Mouse (Mus musculus): ENCODE results near the gene Syn3. TPM values are rescaled to one million over a fixed set of nuclear protein-coding genes. Genes with fewer than 3 reads are reported as not detected.

Gene Syn3
- total RNA-seq, 2 experiments from 2014 or later = 21.1 to 22.2 TPM

GRCm38 (mm10) chr10:86248131-86248740, 250.5 kb downstream of the Syn3 start:
- H3K4me3 ChIP-seq = no peak overlapping the region
- DNase-seq (ENCODE audit: low spot score in 2 of 2) = no peak
- TF ChIP-seq CTCF (conservative IDR thresholded peaks at IDR 0.05) = no peak
- H3K27ac ChIP-seq = peak overlapping the region; percentile 8; the same call in 1 of the 2 replicates

GRCm38 (mm10) chr10:86245396-86245795, 253.3 kb downstream of the Syn3 start:
- DNase-seq (ENCODE audit: low spot score in 2 of 2) = no peak
- Histone ChIP-seq H3K4me3 (no peak overlapping the region), H3K27ac (no peak overlapping the region)
- TF ChIP-seq CTCF (conservative IDR thresholded peaks at IDR 0.05) = no peak

GRCm38 (mm10) chr10:86243525-86243924, 255.2 kb downstream of the Syn3 start:
- TF ChIP-seq CTCF (conservative IDR thresholded peaks at IDR 0.05) = no peak
- DNase-seq (ENCODE audit: low spot score in 2 of 2) = no peak
- H3K4me3 ChIP-seq = no peak overlapping the region
- H3K27ac ChIP-seq = no peak overlapping the region

GRCm38 (mm10) chr10:86242721-86243120, 256.0 kb downstream of the Syn3 start:
- no peak for TF ChIP-seq CTCF (conservative IDR thresholded peaks at IDR 0.05)
- Histone ChIP-seq H3K27ac (no peak overlapping the region), H3K4me3 (no peak overlapping the region)
- no peak for DNase-seq (ENCODE audit: low spot score in 2 of 2)

- TF ChIP-seq CTCF (conservative IDR thresholded peaks at IDR 0.05) = peak; percentile 32
- no peak overlapping the region for H3K4me3 ChIP-seq
- H3K27ac ChIP-seq = no peak overlapping the region
- DNase-seq (ENCODE audit: low spot score in 2 of 2) = no peak
Observed at GRCm38 (mm10) chr10:86230006-86230405, 268.7 kb downstream of the Syn3 start.

- no peak for DNase-seq (ENCODE audit: low spot score in 2 of 2)
- TF ChIP-seq CTCF (conservative IDR thresholded peaks at IDR 0.05) = no peak
- Histone ChIP-seq H3K4me3 (no peak overlapping the region), H3K27ac (no peak overlapping the region)
Observed at GRCm38 (mm10) chr10:86225480-86225879, 273.2 kb downstream of the Syn3 start.

GRCm38 (mm10) chr10:86218984-86219383, 279.7 kb downstream of the Syn3 start:
- TF ChIP-seq CTCF (conservative IDR thresholded peaks at IDR 0.05) = no peak
- H3K27ac ChIP-seq = no peak overlapping the region
- no peak for DNase-seq (ENCODE audit: low spot score in 2 of 2)
- no peak overlapping the region for H3K4me3 ChIP-seq

GRCm38 (mm10) chr10:86216836-86217235, 281.9 kb downstream of the Syn3 start:
- TF ChIP-seq CTCF (conservative IDR thresholded peaks at IDR 0.05) = no peak
- no peak overlapping the region for H3K27ac ChIP-seq
- DNase-seq (ENCODE audit: low spot score in 2 of 2) = no peak
- H3K4me3 ChIP-seq = no peak overlapping the region

GRCm38 (mm10) chr10:86212062-86212461, 286.6 kb downstream of the Syn3 start:
- Histone ChIP-seq H3K4me3 (no peak overlapping the region), H3K27ac (no peak overlapping the region)
- DNase-seq (ENCODE audit: low spot score in 2 of 2) = no peak
- TF ChIP-seq CTCF (conservative IDR thresholded peaks at IDR 0.05) = no peak

- TF ChIP-seq CTCF (conservative IDR thresholded peaks at IDR 0.05) = no peak
- DNase-seq (ENCODE audit: low spot score in 2 of 2) = peak in 1 of 2 experiments; percentile 23
- Histone ChIP-seq H3K27ac (no peak overlapping the region), H3K4me3 (no peak overlapping the region)
Observed at GRCm38 (mm10) chr10:86203915-86204314, 294.8 kb downstream of the Syn3 start.

- TF ChIP-seq CTCF (conservative IDR thresholded peaks at IDR 0.05) = no peak
- H3K27ac ChIP-seq = no peak overlapping the region
- DNase-seq (ENCODE audit: low spot score in 2 of 2) = no peak
- H3K4me3 ChIP-seq = no peak overlapping the region
Observed at GRCm38 (mm10) chr10:86203175-86203574, 295.5 kb downstream of the Syn3 start.

- TF ChIP-seq CTCF (conservative IDR thresholded peaks at IDR 0.05) = no peak
- Histone ChIP-seq H3K27ac (no peak overlapping the region), H3K4me3 (no peak overlapping the region)
- no peak for DNase-seq (ENCODE audit: low spot score in 2 of 2)
Observed at GRCm38 (mm10) chr10:86201826-86202225, 296.9 kb downstream of the Syn3 start.

- no peak for TF ChIP-seq CTCF (conservative IDR thresholded peaks at IDR 0.05)
- H3K4me3 ChIP-seq = no peak overlapping the region
- no peak for DNase-seq (ENCODE audit: low spot score in 2 of 2)
- no peak overlapping the region for H3K27ac ChIP-seq
Observed at GRCm38 (mm10) chr10:86201006-86201405, 297.7 kb downstream of the Syn3 start.

GRCm38 (mm10) chr10:86196414-86197025, 302.2 kb downstream of the Syn3 start:
- Histone ChIP-seq H3K4me3 (no peak overlapping the region), H3K27ac (no peak overlapping the region)
- no peak for DNase-seq (ENCODE audit: low spot score in 2 of 2)
- TF ChIP-seq CTCF (conservative IDR thresholded peaks at IDR 0.05) = no peak
